Comparison of ENCODE assay signal across 8 mouse cellular contexts in genomic region chr7:128622266-128622961, GRCm38 (mm10). TPM values are rescaled to one million over a fixed set of nuclear protein-coding genes. Genes with fewer than 3 reads are reported as not detected.
DNase-seq lines count a peak whose midpoint lies in the region; ATAC-seq lines count a peak whose summit lies in the region.

No protein-coding gene starts in this region.

- DNase-seq in kidney, postnatal 10 days: no peak
- DNase-seq in CD4-positive, CD25-positive, alpha-beta regulatory T cell, adult 2 months (ENCODE audit: low read depth, low spot score): peak; percentile 54
- DNase-seq in cerebellum, adult 11-12 months: peak; percentile 55
- DNase-seq in hindbrain, embryonic 11.5 days (ENCODE audit: low spot score): no peak
- no peak for DNase-seq in midbrain, embryonic 14.5 days

- H3K36me3 ChIP-seq in kidney, embryonic 15.5 days: no peaks in the 10 kb centered on the region
- H3K36me3 ChIP-seq in heart, embryonic 11.5 days (ENCODE audit: control insufficient read depth, insufficient read depth, low read length): no peaks in the 10 kb centered on the region
- H3K36me3 ChIP-seq in lung, embryonic 16.5 days (ENCODE audit: control insufficient read depth, insufficient read depth, low read length): no peaks in the 10 kb centered on the region
- no peaks in the 10 kb centered on the region for H3K36me3 ChIP-seq in hindbrain, embryonic 11.5 days (ENCODE audit: control insufficient read depth, insufficient read depth, low read length)
- no peaks in the 10 kb centered on the region for H3K36me3 ChIP-seq in midbrain, embryonic 14.5 days (ENCODE audit: control insufficient read depth, insufficient read depth, low read length)

- peaks cover 14% of the 10 kb centered on the region for H3K4me1 ChIP-seq in kidney, embryonic 15.5 days
- no peaks in the 10 kb centered on the region; the same call in 1 of the 2 replicates for H3K4me1 ChIP-seq in heart, embryonic 11.5 days (ENCODE audit: control insufficient read depth, insufficient read depth, low read length)
- H3K4me1 ChIP-seq in lung, embryonic 16.5 days (replicated peaks; ENCODE audit: control insufficient read depth, insufficient read depth, low read length): no peaks in the 10 kb centered on the region
- H3K4me1 ChIP-seq in hindbrain, embryonic 11.5 days (replicated peaks; ENCODE audit: control insufficient read depth, insufficient read depth, low read length): no peaks in the 10 kb centered on the region
- H3K4me1 ChIP-seq in midbrain, embryonic 14.5 days (ENCODE audit: control insufficient read depth, insufficient read depth, low read length): 0 out of 2 replicates have a peak, but pooled peaks cover 3% of the 10 kb centered on the region

- no peak overlapping the region for H3K4me2 ChIP-seq in kidney, embryonic 15.5 days
- 0 out of 2 replicates have a peak overlapping the region, but pooled peaks have one; percentile 9 for H3K4me2 ChIP-seq in heart, embryonic 11.5 days
- H3K4me2 ChIP-seq in lung, embryonic 16.5 days (ENCODE audit: low read depth, low read length): no peak overlapping the region
- no peak overlapping the region for H3K4me2 ChIP-seq in hindbrain, embryonic 11.5 days (replicated peaks; ENCODE audit: low read depth, low read length)
- H3K4me2 ChIP-seq in midbrain, embryonic 14.5 days (ENCODE audit: low read length): no peak overlapping the region

- H3K4me3 ChIP-seq in kidney, embryonic 15.5 days (replicated peaks): no peak overlapping the region
- H3K4me3 ChIP-seq in heart, embryonic 11.5 days (ENCODE audit: low read depth, low read length): no peak overlapping the region
- no peak overlapping the region for H3K4me3 ChIP-seq in lung, embryonic 16.5 days (ENCODE audit: low read length)
- H3K4me3 ChIP-seq in hindbrain, embryonic 11.5 days (ENCODE audit: low read depth, low read length): no peak overlapping the region
- H3K4me3 ChIP-seq in midbrain, embryonic 14.5 days (replicated peaks; ENCODE audit: low read depth, low read length): no peak overlapping the region

- H3K9ac ChIP-seq in kidney, embryonic 15.5 days: no peak overlapping the region
- no peak overlapping the region for H3K9ac ChIP-seq in heart, embryonic 11.5 days (ENCODE audit: low read depth, low read length)
- H3K9ac ChIP-seq in lung, embryonic 16.5 days (ENCODE audit: low read length): no peak overlapping the region
- no peak overlapping the region for H3K9ac ChIP-seq in hindbrain, embryonic 11.5 days (ENCODE audit: low read depth, low read length)
- no peak overlapping the region for H3K9ac ChIP-seq in midbrain, embryonic 14.5 days (replicated peaks; ENCODE audit: low read length)

- H3K9me3 ChIP-seq in kidney, embryonic 15.5 days (replicated peaks): no peaks in the 10 kb centered on the region
- no peaks in the 10 kb centered on the region for H3K9me3 ChIP-seq in heart, embryonic 11.5 days (replicated peaks; ENCODE audit: control insufficient read depth, low read length)
- H3K9me3 ChIP-seq in lung, embryonic 16.5 days (ENCODE audit: control insufficient read depth, low read length): no peaks in the 10 kb centered on the region
- H3K9me3 ChIP-seq in hindbrain, embryonic 11.5 days (ENCODE audit: control insufficient read depth, low read length): no peaks in the 10 kb centered on the region
- H3K9me3 ChIP-seq in midbrain, embryonic 14.5 days (ENCODE audit: control insufficient read depth, low read length): no peaks in the 10 kb centered on the region

- no peak for ATAC-seq in kidney, embryonic 15.5 days (replicated peaks; ENCODE audit: low FRiP score)
- 0 out of 2 replicates have a peak, but pooled peaks have one; percentile 18 for ATAC-seq in heart, embryonic 11.5 days (replicated peaks; ENCODE audit: insufficient number of reproducible peaks, low FRiP score, low TSS enrichment)
- ATAC-seq in lung, embryonic 16.5 days (ENCODE audit: low read depth): peak; percentile 49; the same call in 1 of the 2 replicates
- ATAC-seq in hindbrain, embryonic 11.5 days (ENCODE audit: low FRiP score): no peak
- ATAC-seq in midbrain, embryonic 14.5 days (ENCODE audit: low FRiP score, low TSS enrichment): no peak

- H3K27ac ChIP-seq in kidney, embryonic 15.5 days: peak overlapping the region; percentile 66; the same call in 1 of the 2 replicates
- H3K27ac ChIP-seq in heart, embryonic 11.5 days (ENCODE audit: low read depth, low read length): peak overlapping the region; percentile 46; the same call in 1 of the 2 replicates
- no peak overlapping the region; the same call in 1 of the 2 replicates for H3K27ac ChIP-seq in lung, embryonic 16.5 days (ENCODE audit: low read length)
- H3K27ac ChIP-seq in hindbrain, embryonic 11.5 days (ENCODE audit: low read depth, low read length): no peak overlapping the region
- H3K27ac ChIP-seq in midbrain, embryonic 14.5 days (replicated peaks; ENCODE audit: low read depth, low read length): no peak overlapping the region

- H3K27me3 ChIP-seq in kidney, embryonic 15.5 days: no peaks in the 10 kb centered on the region
- H3K27me3 ChIP-seq in heart, embryonic 11.5 days (ENCODE audit: control insufficient read depth, insufficient read depth, low read length): no peaks in the 10 kb centered on the region
- no peaks in the 10 kb centered on the region for H3K27me3 ChIP-seq in lung, embryonic 16.5 days (ENCODE audit: control insufficient read depth, insufficient read depth, low read depth, low read length)
- H3K27me3 ChIP-seq in hindbrain, embryonic 11.5 days (ENCODE audit: control insufficient read depth, insufficient read depth, low read length): no peaks in the 10 kb centered on the region
- H3K27me3 ChIP-seq in midbrain, embryonic 14.5 days (ENCODE audit: control insufficient read depth, insufficient read depth, low read length): no peaks in the 10 kb centered on the region

- 55% methylated on average over 7 of the region's 7 CpGs for WGBS in kidney, embryonic 15.5 days
- WGBS in heart, embryonic 11.5 days (ENCODE audit: insufficient replicate concordance): 56% methylated on average over 7 of the region's 7 CpGs
- 56% methylated on average over 7 of the region's 7 CpGs for WGBS in lung, embryonic 16.5 days
- WGBS in hindbrain, embryonic 11.5 days: 67% methylated on average over 7 of the region's 7 CpGs
- 37% methylated on average over 7 of the region's 7 CpGs for WGBS in midbrain, embryonic 14.5 days

RNA-seq across cellular contexts. Expression of gene Inpp5f, which starts 11.3 kb away (rescaled TPM):
- polyA plus RNA-seq in kidney, embryonic 15.5 days (2015; fragmentation: Nextera tagmentation; extraction: Ambion mirVana): 24.3 and 25.6 TPM in 2 replicates
- 16.7 and 18.6 TPM in 2 replicates for polyA plus RNA-seq in heart, embryonic 11.5 days (2014; fragmentation: Nextera tagmentation; extraction: Ambion mirVana)
- 16.2 and 17.3 TPM in 2 replicates for polyA plus RNA-seq in lung, embryonic 16.5 days (2015; fragmentation: Nextera tagmentation; extraction: Ambion mirVana)
- 123 and 134 TPM in 2 replicates for polyA plus RNA-seq in hindbrain, embryonic 11.5 days (2014; fragmentation: Nextera tagmentation; extraction: Ambion mirVana)
- 404 and 444 TPM in 2 replicates for polyA plus RNA-seq in midbrain, embryonic 14.5 days (2014; fragmentation: Nextera tagmentation; extraction: Ambion mirVana)

Comparison
In these comparisons a context has a peak if more than half of its experiments do, and no peak if none do; other contexts are left out.
1. ATAC-seq: peak in heart, embryonic 11.5 days (single experiment) and lung, embryonic 16.5 days (single experiment); none in kidney, embryonic 15.5 days (single experiment), hindbrain, embryonic 11.5 days (single experiment) and midbrain, embryonic 14.5 days (single experiment).
2. H3K27ac ChIP-seq: peak in kidney, embryonic 15.5 days (single experiment) and heart, embryonic 11.5 days (single experiment); none in lung, embryonic 16.5 days (single experiment), hindbrain, embryonic 11.5 days (single experiment) and midbrain, embryonic 14.5 days (single experiment).
3. DNase-seq: peak in CD4-positive, CD25-positive, alpha-beta regulatory T cell, adult 2 months (single experiment) and cerebellum, adult 11-12 months (single experiment); none in kidney, postnatal 10 days (single experiment), hindbrain, embryonic 11.5 days (single experiment) and midbrain, embryonic 14.5 days (single experiment).